Mouse (Mus musculus): Measurements from ENCODE around the gene Zfp207. TPM values are rescaled to one million over a fixed set of nuclear protein-coding genes. Genes with fewer than 3 reads are reported as not detected.
A peak's percentile ranks its signal among the peaks of the same experiment; 100 is the strongest.
"Not testable (repeated sequence)": the region's sequence is repeated elsewhere in the genome, so short reads cannot be mapped to it uniquely, and the experiment has no call there.

The Zfp207 gene
- total and polyA plus RNA-seq, 3 experiments = 143 to 347 (median 186) TPM

- not testable (repeated sequence) for H3K4me1 ChIP-seq (ENCODE audit: control insufficient read depth in 1 of 2, insufficient read depth in 2 of 2, low read length in 2 of 2); H3K9me3 ChIP-seq (replicated peaks; ENCODE audit: insufficient read depth, low read length); H3K27me3 ChIP-seq (ENCODE audit: control insufficient read depth in 1 of 2, insufficient read depth in 2 of 2, low read length in 2 of 2)
- DNase-seq (ENCODE audit: low read depth, low spot score) = peak; percentile 86
- TF ChIP-seq CTCF (IDR thresholded peaks at IDR 0.05 in 2 of 3, conservative IDR thresholded peaks at IDR 0.05 in 1 of 3; ENCODE audit: control insufficient read depth in 1 of 3, insufficient read depth in 1 of 3, low read depth in 2 of 3, low read length in 3 of 3, poor library complexity in 1 of 3, severe bottlenecking in 1 of 3) (peak in 2 of 3 experiments; percentile 8 to 38; a peak in 2 of 6 replicates), MYC (IDR thresholded peaks at IDR 0.05; ENCODE audit: low read depth, low read length) (0 out of 2 replicates have a peak, but pooled peaks have one; percentile 54), TBP (IDR thresholded peaks at IDR 0.05; ENCODE audit: low read depth, low read length) (peak; percentile 98), NRF1 (IDR thresholded peaks at IDR 0.05; ENCODE audit: insufficient read depth, low read depth, low read length, poor library complexity, severe bottlenecking) (0 out of 2 replicates have a peak, but pooled peaks have one; percentile 7)
- Histone ChIP-seq H3K36me3 (ENCODE audit: control insufficient read depth in 1 of 2, insufficient read depth in 2 of 2, low read length in 2 of 2) (peaks cover 0 to 16% of the 10 kb centered on the region in 2 experiments; a peak in 2 of 4 replicates), H3K27ac (ENCODE audit: control insufficient read depth, low read depth, low read length) (peak overlapping the region; percentile 95), H3K9ac (ENCODE audit: control insufficient read depth, low read depth, low read length, poor library complexity, severe bottlenecking) (peak overlapping the region; percentile 99), H3K4me3 (ENCODE audit: control insufficient read depth in 1 of 2, insufficient read depth in 1 of 2, low read depth in 2 of 2, low read length in 2 of 2) (peak overlapping the region; percentile 51 to 97), H3K79me2 (ENCODE audit: control insufficient read depth, insufficient read depth, low read length, poor library complexity) (peaks cover 19% of the 10 kb centered on the region)
These were observed 4.5 kb upstream of the Zfp207 start for GRCm38 (mm10) chr11:80378452-80379068.

GRCm38 (mm10) chr11:80379184-80379583, 3.9 kb upstream of the Zfp207 start:
- not testable (repeated sequence) for H3K4me3 ChIP-seq (ENCODE audit: control insufficient read depth in 1 of 2, insufficient read depth in 1 of 2, low read depth in 2 of 2, low read length in 2 of 2); H3K9ac ChIP-seq (ENCODE audit: control insufficient read depth, low read depth, low read length, poor library complexity, severe bottlenecking); H3K27ac ChIP-seq (ENCODE audit: control insufficient read depth, low read depth, low read length); H3K4me1 ChIP-seq (ENCODE audit: control insufficient read depth in 1 of 2, insufficient read depth in 2 of 2, low read length in 2 of 2); H3K9me3 ChIP-seq (replicated peaks; ENCODE audit: insufficient read depth, low read length); DNase-seq (ENCODE audit: low read depth, low spot score); H3K27me3 ChIP-seq (ENCODE audit: control insufficient read depth in 1 of 2, insufficient read depth in 2 of 2, low read length in 2 of 2)
- TF ChIP-seq TBP (IDR thresholded peaks at IDR 0.05; ENCODE audit: low read depth, low read length) (peak; percentile 74), HCFC1 (IDR thresholded peaks at IDR 0.05; ENCODE audit: low read depth, low read length) (0 out of 2 replicates have a peak, but pooled peaks have one; percentile 5)
- Histone ChIP-seq H3K79me2 (ENCODE audit: control insufficient read depth, insufficient read depth, low read length, poor library complexity) (peaks cover 22% of the 10 kb centered on the region), H3K36me3 (ENCODE audit: control insufficient read depth in 1 of 2, insufficient read depth in 2 of 2, low read length in 2 of 2) (peaks cover 0 to 16% of the 10 kb centered on the region in 2 experiments; a peak in 2 of 4 replicates)

- peak; percentile 91 for DNase-seq (ENCODE audit: low read depth, low spot score)
- Histone ChIP-seq H3K4me1 (ENCODE audit: control insufficient read depth in 1 of 2, insufficient read depth in 2 of 2, low read length in 2 of 2) (peaks cover 11 to 15% of the 10 kb centered on the region in 2 experiments), H3K9ac (ENCODE audit: control insufficient read depth, low read depth, low read length, poor library complexity, severe bottlenecking) (peak overlapping the region; percentile 88), H3K9me3 (replicated peaks; ENCODE audit: insufficient read depth, low read length) (no peaks in the 10 kb centered on the region), H3K36me3 (ENCODE audit: control insufficient read depth in 1 of 2, insufficient read depth in 2 of 2, low read length in 2 of 2) (peaks cover 28 to 29% of the 10 kb centered on the region in 2 experiments), H3K27ac (ENCODE audit: control insufficient read depth, low read depth, low read length) (peak overlapping the region; percentile 98), H3K27me3 (ENCODE audit: control insufficient read depth in 1 of 2, insufficient read depth in 2 of 2, low read length in 2 of 2) (no peaks in the 10 kb centered on the region), H3K79me2 (ENCODE audit: control insufficient read depth, insufficient read depth, low read length, poor library complexity) (peaks cover 48% of the 10 kb centered on the region), H3K4me3 (ENCODE audit: control insufficient read depth in 1 of 2, insufficient read depth in 1 of 2, low read depth in 2 of 2, low read length in 2 of 2) (peak overlapping the region; percentile 75 to 85)
- TF ChIP-seq ZC3H11A (IDR thresholded peaks at IDR 0.05; ENCODE audit: low read depth, low read length) = no peak; the same call in 1 of the 2 replicates
- peak; percentile 63 for TF ChIP-seq MYB (IDR thresholded peaks at IDR 0.05; ENCODE audit: low read depth, low read length)
- no peak for TF ChIP-seq USF2 (IDR thresholded peaks at IDR 0.05; ENCODE audit: borderline replicate concordance in 1 of 2, insufficient read depth in 1 of 2, low read depth in 1 of 2, low read length in 2 of 2)
- no peak for TF ChIP-seq POLR2AphosphoS5 (IDR thresholded peaks at IDR 0.05; ENCODE audit: borderline replicate concordance, low read depth, low read length)
- TF ChIP-seq TBP (IDR thresholded peaks at IDR 0.05; ENCODE audit: low read depth, low read length) = 0 out of 2 replicates have a peak, but pooled peaks have one; percentile 69
- TF ChIP-seq ZKSCAN1 (IDR thresholded peaks at IDR 0.05; ENCODE audit: low read depth, low read length) = peak; percentile 76; the same call in 1 of the 2 replicates
- no peak for TF ChIP-seq MYC (IDR thresholded peaks at IDR 0.05; ENCODE audit: low read depth, low read length)
- TF ChIP-seq MXI1 (IDR thresholded peaks at IDR 0.05; ENCODE audit: low read depth, low read length) = peak; percentile 13; the same call in 1 of the 2 replicates
- peak; percentile 100 for TF ChIP-seq GATA1 (IDR thresholded peaks at IDR 0.05; ENCODE audit: low read depth, low read length)
- TF ChIP-seq RCOR1 (IDR thresholded peaks at IDR 0.05; ENCODE audit: low read depth, low read length) = peak; percentile 59
- peak; percentile 72; the same call in 1 of the 2 replicates for TF ChIP-seq SIN3A (IDR thresholded peaks at IDR 0.05; ENCODE audit: low read length)
- peak; percentile 41; the same call in 1 of the 2 replicates for TF ChIP-seq ELF1 (IDR thresholded peaks at IDR 0.05; ENCODE audit: low read depth, low read length)
- TF ChIP-seq ZNF384 (IDR thresholded peaks at IDR 0.05; ENCODE audit: low read depth, low read length) = peak; percentile 99
- TF ChIP-seq CHD1 (IDR thresholded peaks at IDR 0.05; ENCODE audit: low read depth, low read length) = no peak; the same call in 1 of the 2 replicates
- peak; percentile 59 to 71; a peak in 3 of 4 replicates for TF ChIP-seq EP300 (IDR thresholded peaks at IDR 0.05; ENCODE audit: low read depth in 1 of 2, low read length in 2 of 2)
- TF ChIP-seq NRF1 (IDR thresholded peaks at IDR 0.05; ENCODE audit: insufficient read depth, low read depth, low read length, poor library complexity, severe bottlenecking) = no peak
- TF ChIP-seq MAFK (IDR thresholded peaks at IDR 0.05; ENCODE audit: borderline replicate concordance, low read depth, low read length) = no peak
- peak; percentile 73 for TF ChIP-seq ETS1 (IDR thresholded peaks at IDR 0.05; ENCODE audit: low read depth, low read length)
- peak; percentile 60 for TF ChIP-seq TCF12 (IDR thresholded peaks at IDR 0.05; ENCODE audit: low read depth, low read length)
- TF ChIP-seq KAT2A (conservative IDR thresholded peaks at IDR 0.05; ENCODE audit: low read depth, low read length) = 0 out of 2 replicates have a peak, but pooled peaks have one; percentile 1
These were observed 457 bp upstream of the Zfp207 start for GRCm38 (mm10) chr11:80382626-80383018.

Data from MEL (cell line).